Mouse (Mus musculus) frontal cortex, adult 2 months (tissue): ENCODE results near the gene Slc38a1. TPM values are rescaled to one million over a fixed set of nuclear protein-coding genes. Genes with fewer than 3 reads are reported as not detected.
"Not testable (repeated sequence)": the region's sequence is repeated elsewhere in the genome, so short reads cannot be mapped to it uniquely, and the experiment has no call there.

Source experiments
- DNase-seq, 2 experiments: peaks; one replicate each; pipeline ENCODE4 v3.0.0; 2022; ENCODE audit warnings: low spot score in 1 of 2; ENCODE audit errors: extremely low spot score in 1 of 2
- polyA plus RNA-seq: library from polyadenylated mRNA; depleted of rRNA; stranded (reverse); fragments of >200 nt; gene quantifications from 2 replicates; pipeline ENCODE4 v1.2.3, GENCODE M21; 2012

Slc38a1 gene
- polyA plus RNA-seq, 1 experiment, result 81.2 TPM

DNA sequence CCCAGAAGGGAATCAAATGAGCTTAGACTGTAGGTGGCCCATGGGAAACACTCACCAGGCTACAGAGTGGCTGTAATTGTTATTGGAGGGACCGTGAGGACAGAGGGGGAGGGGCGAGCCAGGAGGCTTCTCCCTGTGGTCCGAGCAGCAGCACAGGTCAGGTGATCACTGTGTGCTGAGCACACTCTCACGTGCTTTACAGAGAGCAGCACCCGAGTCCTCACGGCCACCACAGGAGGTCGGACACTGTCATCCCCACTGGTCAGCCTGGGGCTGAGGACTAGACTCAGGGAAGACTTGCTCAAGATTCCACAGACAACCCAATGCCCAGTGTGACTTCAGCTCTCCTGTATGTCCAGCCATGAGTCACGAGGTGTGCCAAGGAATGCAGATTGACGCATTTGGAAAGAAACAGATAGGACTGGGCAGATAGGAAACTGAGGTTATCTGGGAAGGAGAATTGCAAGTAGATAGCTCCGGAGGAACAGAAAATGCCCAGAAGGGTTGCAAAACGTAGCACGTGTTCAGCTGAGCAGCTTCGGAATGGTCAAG lies 18.0 kb upstream of the Slc38a1 start:
- DNase-seq, result no peak

DNA sequence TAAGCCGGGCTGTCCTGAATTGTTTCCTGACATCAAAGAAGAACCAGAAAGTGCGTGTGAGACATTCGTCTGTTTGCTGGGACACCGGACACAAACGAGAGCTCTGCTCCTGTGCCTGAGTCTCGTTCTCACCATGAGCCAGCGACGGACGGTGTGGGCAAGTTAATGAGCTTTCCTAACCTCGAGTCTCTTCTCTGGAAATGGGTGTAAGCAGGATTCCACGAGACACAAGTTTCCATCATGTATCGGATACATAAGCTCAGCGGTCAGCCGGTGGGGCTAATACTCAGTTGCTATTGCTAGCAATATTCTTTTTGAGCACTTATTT lies 15.5 kb upstream of the Slc38a1 start:
- no peak for DNase-seq

DNA sequence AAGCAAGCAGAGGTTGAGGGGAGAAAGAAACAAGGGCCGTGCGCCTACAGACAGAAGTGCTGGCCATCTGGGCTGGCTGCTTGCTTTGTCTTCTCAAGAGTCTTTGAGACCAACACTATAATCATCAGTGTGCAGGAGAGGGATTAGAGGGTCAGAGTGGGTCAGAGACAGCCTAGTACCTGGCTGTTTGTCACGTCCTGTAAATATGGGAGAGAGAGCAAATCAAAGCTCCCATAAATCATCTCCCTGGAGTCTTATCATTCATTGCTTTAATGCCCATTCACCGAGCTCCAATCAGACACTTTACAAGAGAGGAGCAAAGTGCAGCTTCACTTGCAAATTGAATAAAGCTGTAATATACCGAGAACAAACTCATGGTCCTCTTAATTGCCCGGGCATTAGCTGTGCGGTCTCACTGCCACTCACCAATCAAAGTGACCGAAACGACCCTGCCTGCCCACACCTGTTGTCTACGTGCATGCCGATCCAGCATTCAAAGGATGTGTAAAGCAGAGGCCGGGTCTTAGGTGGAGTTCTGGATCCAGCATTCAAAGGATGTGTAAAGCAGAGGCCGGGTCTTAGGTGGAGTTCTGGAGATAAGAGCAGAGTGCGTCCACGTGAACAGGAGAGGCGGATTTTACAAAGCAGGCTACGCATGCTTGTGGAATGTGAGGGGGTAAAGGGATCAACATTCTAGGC lies 15.0 kb upstream of the Slc38a1 start:
- no peak for DNase-seq

DNA sequence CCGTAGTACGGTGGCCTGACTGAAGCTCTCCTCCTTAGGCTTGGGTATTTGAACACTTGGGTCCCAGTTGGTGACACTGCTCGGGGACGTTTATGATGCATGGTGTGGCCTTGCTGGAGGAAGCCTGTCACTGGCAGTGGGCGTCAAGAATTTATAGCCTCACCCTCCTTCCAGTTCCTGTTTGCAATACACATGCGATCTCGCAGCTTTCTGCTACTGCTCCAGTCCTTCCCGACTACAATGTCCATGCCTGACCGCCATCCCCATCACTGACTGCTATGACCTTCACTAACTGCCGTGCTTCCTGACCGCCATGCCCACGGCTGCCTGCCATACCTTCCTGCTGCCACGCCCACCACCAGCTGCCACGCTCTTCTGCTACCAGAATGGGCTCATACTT lies 12.8 kb upstream of the Slc38a1 start:
- no peak for DNase-seq

DNA sequence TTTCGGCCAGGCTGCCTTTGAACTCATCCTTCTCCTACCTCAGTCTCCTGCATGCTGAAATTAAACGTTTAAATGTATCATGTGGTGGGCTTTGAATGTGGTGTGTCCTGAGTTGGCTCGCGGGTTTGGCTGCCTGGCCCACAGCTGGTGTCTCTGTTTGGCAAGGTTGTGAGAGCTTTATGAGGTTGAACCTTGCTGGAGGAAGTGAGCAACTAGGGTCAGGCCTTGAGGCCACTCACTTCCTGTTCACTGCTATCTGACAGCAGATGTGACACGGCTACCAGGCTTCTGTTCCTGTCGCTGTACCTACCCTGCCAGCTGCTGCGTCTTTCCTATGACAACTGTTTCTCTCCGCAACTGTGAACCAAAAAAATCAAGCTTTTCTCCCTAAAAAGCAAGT lies 12.0 kb upstream of the Slc38a1 start:
- no peak for DNase-seq

DNA sequence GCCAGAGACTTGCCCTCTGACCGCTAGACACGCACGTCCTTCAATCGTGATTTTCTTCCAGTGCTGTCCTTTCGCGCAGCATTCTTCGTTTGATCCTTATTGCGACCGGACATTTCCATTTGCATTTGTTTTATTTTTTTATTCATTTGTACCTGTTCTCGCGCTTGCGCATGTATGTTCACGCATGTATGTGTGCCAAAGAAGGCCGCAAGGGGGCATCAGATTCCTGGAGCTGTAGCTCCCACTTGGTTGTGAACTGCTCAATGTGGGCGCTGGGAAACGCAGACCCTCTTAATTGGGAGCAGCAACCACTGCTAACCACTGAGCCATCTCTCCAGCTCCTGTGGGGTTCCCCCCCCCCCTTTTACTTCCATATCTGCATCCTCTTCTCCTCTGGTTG lies 10.3 kb upstream of the Slc38a1 start:
- DNase-seq, result no peak

DNA sequence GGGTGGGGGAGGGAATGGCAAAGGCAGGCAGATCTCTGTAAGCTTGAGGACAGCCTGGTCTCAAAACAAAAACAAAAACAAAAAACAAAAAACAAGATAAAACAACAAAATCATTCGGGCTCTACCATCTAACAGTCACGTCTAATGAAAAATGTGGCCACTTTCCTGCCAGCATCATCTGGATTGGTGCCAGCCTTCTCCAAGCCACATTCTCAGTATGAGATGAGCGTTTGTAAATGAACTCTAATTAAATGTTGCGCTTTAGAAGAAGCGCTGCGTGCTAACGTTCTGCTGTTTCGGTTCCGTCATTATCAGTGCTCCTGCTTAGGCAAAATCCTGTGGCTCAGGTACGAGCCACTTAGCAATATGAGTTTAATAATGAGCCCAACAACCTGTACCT lies 9.8 kb upstream of the Slc38a1 start:
- DNase-seq, result no peak

DNA sequence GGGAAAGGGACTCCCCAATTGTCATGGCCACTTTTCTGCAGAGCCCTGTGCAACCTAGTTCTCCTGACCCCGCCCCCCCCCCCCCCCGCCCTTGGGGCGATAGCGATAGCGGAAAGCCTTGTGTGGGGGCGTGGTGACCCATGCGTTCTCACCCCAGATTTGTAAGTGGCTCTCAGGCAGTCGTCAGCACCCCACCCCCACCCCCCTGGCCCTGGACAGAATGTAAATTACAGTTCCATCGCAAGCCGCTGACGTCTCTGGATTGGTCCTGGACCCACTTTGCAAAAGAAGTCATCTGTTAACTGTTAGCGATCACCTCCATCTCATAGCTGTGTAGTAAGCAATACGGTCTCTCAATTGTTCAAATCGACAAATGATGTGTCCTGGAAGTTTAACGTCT lies 4.7 kb upstream of the Slc38a1 start:
- no peak for DNase-seq

DNA sequence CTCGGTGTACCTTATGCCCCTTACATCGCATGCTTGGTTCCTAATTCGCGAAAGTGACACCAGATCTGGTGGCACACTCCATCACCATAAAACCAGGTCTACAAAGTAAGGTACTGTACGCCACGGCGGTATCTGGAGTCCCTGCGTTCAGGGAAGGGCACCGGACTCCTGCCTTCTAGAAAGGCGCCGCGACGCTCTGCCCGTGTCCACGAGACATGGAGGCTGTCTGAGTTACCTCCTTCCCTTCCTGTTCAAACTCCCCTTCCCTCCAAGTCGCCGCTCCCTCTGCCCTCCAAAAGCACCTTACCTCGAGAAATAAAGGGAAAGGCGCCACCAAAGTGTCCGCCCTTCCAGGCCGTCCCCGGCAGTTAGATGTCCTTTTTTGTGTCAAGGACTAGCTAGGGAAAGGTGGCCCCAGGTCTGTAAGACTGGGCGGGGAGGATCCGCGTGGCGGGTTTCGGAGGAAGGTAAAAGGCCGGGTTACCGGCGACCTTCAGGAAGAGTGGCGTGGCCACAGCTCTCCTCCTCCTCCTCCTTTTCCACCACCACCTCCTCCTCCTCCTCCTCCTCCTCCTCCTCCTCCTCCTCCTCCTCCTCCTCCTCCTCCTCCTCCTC lies 785 bp downstream of the Slc38a1 start:
- DNase-seq, result peak in 1 of 2 experiments; percentile 37

DNA sequence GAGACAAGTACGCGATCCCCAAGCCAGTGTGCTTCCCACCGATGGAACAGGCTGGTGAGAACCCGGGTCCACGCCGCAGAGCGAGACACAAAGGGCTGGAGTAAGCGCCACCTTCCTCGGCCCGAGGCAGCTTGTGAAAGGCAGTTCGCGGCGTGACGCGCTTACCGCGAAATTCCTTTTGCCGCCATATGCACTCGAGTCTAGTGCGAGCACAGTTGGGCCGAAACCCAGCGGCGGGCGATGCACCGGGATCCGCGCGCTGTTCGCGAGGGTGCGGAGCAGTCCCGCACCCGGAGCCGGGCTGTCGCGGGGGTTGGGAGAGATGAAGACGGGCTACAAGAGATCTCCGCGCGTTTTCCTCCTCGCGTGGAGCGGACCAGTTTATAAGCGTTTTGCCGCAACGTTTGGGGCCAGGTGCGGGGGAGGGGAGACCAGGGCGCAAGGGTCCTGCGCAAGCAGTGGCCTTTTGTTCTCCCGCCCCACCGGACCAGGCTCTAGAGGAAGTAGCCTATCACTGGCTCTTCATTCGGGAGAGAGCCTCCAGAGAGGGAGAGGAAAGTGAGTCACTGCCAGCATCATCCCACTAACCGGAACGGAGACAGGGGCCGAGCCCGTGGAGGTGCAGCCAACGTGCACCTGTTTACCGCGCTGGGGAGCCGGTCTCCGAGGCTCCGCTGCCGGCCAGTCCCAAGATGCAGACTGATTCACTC lies 1.4 kb downstream of the Slc38a1 start:
- DNase-seq, result peak in 1 of 2 experiments; percentile 75

DNA sequence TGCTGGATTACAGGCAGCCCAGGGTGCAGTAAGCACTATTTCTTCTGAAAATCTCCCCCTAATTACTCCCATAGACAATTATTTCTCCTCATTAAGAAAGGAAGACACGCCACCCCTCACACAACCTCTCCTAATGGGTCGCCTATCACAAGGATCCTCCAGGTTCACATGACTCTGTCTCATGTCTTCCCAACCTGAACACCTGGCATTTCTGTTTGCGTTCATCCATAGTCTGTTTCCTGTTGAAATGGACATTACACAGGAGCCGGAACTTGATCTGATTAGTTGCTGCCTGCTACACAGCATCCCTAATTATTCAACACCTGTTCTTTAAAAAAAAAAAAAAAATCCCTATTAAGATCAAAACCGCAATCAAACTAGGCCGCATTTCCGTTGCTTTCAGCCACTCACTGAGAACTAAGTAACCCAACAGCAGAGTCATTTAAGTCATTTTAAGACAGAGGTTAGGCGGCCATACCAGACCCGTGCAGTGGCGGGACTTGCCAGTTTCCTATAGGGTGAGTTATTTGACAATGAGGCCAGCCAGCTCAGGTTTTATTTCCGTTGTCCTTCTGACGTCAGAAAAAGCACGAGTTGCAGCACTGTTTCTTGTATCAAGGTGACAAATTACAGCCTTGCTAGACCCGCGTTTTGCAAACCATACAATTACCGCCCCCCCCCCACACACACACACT lies 2.3 kb downstream of the Slc38a1 start:
- peak in 1 of 2 experiments; percentile 50 for DNase-seq

DNA sequence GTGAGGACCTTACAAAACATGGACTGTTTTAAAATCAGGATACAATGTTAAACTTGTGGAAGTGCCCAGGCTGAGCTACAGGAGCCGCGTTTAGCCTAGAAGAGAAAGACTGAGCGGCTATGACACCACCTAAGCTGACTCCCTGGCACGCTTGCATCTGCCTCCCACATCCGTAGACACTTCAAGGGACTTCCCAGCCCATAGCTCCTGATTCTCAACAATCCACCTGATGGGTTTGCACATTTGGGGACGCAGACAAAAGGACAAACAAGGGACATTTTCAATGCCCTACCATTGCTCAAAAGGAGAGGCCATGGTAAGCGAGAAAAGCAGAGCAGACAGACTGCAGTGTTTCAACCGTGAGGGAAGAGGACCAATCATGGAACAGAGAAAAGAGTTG lies 3.1 kb downstream of the Slc38a1 start:
- DNase-seq, result no peak

DNA sequence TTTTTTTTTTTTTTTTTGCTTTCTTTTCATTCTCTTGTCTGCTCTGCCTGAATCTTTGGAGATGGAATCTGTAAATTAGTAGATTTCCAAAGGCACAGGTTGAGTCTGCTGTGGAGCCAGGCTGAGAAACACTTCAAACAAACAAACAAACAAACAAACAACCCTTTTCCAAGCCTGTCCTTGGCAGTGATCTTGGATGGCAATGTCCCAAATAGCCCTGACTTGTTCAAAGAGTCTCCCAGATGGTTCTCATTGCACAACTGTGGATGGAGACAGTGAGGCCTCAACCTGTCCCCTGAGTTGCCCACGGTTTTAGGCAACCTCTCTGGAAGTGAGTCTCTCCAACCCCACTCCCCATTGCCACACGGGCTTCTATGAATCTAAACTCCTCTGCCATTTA lies 4.1 kb downstream of the Slc38a1 start:
- DNase-seq, result no peak

DNA sequence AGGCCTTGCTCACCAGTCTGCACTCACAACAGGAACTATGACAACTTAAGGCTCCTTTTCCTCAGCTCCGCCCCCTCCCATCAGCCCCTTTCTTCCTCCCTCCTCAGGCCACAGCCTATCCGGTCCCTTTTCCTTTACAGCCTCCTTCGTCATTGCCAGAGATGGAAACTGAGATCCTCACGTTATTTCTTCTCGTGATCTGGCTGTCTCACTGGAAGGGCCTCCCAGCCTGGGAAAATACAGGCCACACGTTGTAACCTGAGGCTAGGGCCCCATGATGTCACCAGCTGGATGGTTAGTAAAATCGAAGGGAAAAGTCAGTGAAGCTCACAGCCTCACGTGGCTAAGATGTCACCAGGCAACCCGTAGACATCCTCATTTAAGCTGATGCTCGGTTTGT lies 4.5 kb downstream of the Slc38a1 start:
- no peak for DNase-seq

DNA sequence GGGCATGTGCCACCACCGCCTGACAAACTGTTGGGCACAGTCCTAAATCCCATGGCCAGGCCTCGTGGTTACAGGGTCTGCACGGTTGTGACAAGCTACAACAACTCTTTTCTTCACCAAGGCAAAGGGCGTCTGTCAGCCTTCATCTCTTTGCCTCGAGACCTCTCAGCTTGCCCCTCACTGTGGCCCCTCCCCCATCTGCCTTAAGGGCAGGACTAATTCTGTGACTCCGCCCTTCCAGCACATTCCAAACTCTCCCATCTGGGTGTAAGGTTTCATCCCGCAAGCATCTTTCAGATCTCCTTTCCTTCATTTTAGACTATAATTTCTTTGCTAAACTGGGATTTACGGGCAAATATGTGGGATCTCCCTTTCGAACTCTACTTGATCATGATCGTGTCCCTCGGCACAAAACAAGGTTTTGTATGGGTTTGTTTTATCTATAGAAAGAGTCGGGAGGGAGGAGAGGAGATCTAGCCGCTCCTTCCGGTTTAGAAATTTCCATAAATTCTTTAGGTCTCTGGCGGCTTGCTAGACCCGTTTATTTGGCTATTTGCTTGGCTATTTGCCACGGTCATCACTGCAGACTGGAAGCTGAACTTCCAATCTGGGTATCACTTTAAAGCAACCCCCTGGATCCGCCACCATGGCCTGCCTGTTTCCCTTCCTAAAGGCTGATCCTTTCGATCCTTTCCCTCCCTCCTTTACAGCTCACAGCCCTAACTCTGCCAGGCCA lies 7.9 kb downstream of the Slc38a1 start:
- no peak for DNase-seq

DNA sequence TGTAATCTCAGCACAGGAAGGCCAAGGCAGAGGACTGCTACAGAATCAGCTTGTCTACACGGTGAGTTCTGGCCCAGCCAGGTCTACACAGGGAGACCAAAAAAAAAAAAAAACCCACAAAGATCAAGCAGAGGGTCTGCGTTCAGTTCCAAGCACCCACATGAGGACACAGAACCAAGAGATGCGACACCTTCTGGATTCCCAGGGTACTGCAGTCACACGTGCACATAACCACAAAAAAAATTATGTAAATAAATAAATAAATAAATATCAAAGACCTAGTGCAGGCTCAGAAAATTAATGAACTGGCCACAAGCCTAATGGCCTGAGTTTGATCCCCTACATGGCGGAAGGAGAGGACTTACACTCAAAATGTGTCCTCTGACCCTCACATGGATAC lies 10.5 kb downstream of the Slc38a1 start:
- no peak for DNase-seq

DNA sequence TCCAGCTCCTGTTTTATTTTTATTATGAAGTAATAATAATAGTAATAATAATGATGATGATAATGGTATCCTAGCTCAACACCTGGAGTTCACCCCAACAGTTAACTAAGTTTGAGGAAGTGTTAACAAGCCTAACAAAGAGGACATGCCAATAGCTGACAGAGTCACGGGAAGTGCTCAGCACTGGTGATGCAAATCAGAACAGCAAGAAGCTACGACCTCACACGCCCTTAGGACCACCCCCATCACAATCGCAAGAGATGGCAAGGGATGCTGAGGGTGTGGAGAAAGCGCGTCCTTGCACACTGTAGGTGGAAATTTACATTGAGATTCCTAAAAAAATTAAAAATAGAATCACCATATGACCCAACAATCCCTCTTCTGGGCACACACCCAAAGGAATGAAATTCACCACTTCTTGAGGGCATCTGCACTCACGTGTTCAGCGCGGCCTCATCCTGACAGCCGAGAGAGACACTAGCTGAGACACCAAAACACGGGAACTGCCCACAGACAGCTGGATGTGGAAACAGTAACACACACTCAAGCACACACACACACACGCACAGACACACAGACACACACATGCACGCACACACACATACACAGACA lies 11.5 kb downstream of the Slc38a1 start:
- DNase-seq, result peak in 1 of 2 experiments; percentile 22

DNA sequence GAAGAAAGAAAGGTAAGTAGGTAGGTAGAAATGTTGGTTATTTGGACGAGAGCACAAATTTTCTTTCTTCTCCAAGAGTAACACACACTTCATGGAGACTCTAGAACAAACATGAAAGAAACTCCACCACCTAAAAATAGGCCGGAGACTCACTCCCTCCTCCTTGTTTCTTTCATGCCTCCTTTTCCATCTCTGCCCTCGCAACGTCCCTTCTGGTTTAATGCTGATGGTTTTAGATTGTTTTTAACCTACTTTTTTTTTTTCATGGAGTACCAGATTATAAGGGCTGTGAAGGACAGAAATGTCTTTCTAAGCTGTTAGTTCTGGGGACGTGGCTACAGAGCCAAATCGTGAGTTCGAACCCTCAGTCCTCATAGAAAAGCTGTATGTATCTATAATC lies 14.5 kb downstream of the Slc38a1 start:
- peak in 1 of 2 experiments; percentile 45 for DNase-seq

DNA sequence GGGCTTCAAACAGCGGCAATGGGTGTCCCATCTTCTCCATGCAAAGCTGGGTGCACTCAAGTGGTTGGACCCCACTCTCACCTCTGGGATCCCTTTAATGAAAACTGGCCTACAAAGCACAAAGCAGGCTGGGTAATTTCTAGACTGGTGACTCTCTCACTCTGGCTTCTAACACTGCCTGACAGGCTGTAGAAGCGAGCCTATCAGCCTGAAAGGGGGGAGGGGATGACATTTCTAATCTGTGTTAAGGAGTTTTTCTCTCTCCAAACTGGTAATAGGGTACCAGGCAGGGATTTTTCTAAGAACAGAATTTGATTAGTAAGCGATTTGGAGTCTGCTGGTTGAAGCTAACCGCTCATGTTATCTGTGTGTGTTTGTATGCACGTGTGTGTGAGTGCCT lies 15.8 kb downstream of the Slc38a1 start:
- no peak for DNase-seq

DNA sequence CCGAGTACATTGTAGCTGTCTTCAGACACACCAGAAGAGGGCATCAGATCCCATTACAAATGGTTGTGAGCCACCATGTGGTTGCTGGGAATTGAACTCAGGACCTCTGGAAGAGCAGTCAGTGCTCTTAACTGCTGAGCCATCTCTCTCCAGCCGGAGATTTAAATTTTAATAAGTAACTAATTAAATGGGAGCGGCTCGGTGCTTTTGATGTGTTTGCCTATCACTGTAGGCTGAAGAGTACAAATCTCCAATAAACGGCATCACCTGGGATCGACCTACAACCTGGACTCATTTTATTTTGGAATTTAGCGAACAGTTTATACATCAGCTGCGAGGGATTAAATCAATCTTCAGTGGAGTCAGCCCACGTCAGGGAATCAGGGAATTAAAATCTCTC lies 17.7 kb downstream of the Slc38a1 start:
- DNase-seq, result not testable (repeated sequence)
